Mouse (Mus musculus) thymus, postnatal 0 days (tissue): ENCODE results near the gene B3galnt2. TPM values are rescaled to one million over a fixed set of nuclear protein-coding genes. Genes with fewer than 3 reads are reported as not detected.
"Not testable (repeated sequence)": the region's sequence is repeated elsewhere in the genome, so short reads cannot be mapped to it uniquely, and the experiment has no call there.

ENCODE experiments used
- DNase-seq: peaks from one replicate; pipeline ENCODE4 v3.0.0-alpha.2; 2015; ENCODE audit warnings: low spot score
- polyA plus RNA-seq: library from polyadenylated mRNA; unstranded; fragments of >200 nt; fragmentation: Nextera tagmentation; extraction: Ambion mirVana; gene quantifications from 2 replicates; pipeline ENCODE4 v1.2.1, GENCODE M21; 2015

Gene B3galnt2
- 29.0 and 29.5 TPM in 2 replicates for polyA plus RNA-seq

DNA sequence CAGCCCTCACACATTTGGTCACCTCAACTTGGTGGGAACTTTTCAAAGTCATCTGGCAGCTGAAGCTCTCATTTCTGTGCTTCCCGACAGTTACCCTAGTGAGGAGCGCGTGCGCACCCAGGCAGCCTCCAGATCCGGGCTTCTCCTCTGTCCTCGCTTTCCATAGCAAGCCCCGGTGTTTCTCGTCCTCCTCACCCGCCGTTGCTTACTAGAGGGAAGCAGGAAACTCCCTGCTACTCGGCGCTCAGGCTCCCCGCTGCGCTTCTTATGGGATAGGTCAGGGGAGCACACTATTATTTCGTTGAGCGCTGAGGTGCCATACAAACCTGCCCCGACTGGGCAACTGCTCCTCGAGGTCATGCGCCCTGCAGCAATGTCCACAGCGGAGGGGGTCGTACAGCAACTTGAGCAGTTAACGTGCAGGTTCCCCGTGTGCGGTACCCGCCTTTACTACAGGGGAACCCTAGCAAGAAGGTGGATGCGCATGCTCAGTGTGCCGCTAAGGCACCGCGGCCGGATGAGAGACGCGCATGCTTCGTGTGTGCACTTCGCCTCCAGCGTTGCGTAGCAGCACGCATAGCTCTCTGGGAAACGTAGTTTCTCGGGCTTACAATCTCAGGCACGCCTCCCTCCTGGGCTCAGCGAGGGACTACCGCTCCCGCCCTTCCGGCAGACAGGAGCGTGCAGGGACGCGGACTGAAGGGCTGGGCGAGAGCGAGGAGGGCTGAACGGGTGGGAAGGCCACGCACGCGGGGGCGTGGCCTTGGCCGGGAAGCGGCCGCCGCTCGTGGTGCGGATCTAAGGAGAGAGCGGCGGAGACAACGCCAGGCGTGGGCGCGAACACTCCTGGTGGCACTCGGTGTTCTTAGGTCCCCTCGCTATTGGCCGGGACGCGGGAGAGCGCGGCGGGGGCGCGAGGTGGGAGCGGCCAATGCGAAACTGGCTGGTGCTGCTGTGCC, at the start of gene B3galnt2:
Gene B3galnt2 (plus strand): TSS at position 596 of the 959 bp plus-strand sequence.
- peak; percentile 99 for DNase-seq

DNA sequence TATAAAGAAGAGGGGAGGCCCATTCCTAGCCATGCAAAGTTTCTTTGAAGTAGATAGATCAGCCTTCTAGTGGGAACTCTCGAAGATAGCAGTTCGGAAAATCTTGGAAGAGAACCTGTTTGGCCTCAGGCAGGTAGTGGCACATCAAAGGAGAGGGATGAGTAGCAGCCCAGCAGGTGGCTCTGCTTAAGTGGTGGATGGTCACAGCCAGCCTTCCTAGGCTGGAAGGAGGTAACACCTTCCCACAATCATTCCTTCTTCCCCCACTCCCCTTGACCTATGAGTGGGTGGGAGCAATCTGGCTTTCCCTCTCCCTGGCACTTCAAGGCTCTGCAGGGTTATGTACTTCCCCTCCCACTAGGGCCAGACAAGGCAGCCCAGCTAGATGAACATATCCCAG, 42.9 kb upstream of the B3galnt2 start:
- no peak for DNase-seq

DNA sequence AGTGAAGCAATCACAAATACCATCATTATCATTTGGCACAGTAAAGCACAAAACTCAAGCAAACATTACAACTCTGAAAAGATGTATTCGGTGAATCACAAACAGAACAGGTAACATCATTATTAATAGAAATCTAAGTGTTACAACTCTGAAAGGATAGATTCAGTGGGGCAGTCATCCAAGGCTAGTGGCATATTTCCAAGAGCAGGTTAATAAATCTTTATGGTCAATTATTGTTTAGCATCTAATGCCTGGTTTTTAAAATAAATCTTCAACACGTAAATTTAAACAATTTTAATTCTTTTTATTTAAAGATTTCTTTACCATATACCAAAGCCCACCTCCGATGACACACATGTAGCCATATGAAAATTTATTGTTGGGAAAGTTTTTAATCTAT, 34.9 kb upstream of the B3galnt2 start:
- no peak for DNase-seq

DNA sequence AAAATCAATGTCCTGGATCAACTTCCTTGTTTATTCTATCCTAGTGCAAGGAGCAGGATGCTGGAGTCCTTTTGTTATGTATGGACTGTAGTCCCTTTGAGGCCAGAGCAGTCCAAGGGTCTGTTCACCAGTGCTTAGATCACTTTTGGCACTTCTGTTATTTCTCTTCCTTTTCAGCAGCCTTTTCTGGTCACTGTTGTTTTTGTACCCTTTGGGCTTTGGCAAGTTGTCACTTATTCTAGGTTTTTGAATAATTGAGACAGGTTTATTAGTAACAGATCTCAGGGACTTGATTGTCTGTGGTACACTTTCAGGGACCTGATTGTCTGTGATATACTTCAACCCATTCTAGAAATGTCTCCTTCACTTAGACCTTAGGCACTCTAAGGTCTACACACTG, 31.7 kb upstream of the B3galnt2 start:
- no peak for DNase-seq

DNA sequence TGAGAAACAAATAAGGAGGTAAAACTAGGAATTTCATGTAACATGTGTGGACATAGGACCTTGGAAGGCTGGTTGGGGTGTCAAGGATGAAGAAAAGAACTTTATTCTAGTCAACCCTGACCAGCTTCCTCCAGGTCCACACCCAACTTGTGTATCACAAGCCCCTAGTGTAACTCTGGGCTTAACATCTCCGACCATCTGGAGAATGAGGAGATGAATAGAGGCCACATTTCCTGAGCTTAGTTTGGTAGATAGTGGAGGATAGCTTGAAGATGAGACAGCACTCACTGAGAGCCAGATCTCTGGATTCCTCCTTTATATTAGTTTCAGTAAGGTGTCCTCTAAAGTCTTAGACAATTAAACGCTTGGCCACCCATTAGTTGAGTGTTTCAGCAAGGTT, 24.3 kb upstream of the B3galnt2 start:
- DNase-seq = no peak

DNA sequence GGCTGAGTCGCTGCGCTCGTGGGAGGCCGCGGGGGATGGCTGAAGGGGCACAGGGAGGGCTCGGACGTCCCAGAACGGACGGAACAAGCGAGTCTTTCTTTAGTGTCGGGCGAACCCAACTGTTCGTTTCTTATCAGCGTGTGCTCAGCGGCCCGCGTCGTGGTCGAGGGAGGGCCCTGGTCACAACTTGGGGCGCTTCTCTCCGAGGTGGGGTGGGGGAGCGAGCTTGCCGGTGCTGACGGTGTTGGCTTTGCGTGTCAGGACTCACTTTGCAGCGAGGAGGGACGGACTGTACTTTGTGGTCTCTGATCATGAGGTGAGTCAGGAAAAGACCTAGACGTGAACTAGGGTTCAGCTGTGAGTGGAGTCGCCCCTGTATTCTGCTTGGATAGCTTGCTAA, 662 bp downstream of the B3galnt2 start:
- DNase-seq = no peak

DNA sequence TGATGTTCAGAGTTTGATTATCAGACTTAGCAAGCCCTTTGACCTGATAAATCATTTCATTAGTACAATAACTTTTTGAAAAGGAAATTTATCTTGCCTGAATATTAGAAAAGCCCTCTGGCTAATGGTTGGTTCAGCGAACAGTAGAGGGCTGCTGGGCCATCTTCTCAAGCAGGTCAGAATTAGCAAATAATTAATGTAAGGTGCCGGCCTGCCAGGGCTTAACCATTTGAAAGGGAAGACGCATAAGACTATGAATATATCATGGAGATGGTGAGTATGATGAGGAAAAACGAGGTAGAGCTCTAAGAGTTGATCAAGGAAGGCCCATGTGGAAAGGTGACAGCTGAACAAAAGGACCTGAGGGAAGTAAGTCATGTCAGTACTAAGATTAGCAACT, 2.4 kb downstream of the B3galnt2 start:
- no peak for DNase-seq

DNA sequence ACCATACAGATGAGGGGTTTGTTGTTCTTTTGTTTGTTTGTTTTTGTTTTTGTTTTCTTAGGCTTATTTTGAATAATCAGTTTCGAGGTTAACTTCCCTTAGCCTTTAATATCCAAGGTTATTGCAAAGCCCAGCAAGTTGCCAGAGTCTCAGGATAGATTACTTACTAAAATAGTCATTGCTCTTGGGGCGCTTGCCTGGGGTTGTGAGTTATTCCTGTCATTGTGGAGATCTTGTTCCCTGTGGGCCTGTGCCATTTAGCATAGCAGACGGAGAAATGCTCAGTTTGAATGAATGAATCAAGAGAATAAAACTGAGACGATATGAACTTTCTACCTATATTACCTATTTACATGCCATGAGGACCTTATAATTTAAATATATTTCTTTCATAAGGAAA, 5.9 kb downstream of the B3galnt2 start:
- no peak for DNase-seq

DNA sequence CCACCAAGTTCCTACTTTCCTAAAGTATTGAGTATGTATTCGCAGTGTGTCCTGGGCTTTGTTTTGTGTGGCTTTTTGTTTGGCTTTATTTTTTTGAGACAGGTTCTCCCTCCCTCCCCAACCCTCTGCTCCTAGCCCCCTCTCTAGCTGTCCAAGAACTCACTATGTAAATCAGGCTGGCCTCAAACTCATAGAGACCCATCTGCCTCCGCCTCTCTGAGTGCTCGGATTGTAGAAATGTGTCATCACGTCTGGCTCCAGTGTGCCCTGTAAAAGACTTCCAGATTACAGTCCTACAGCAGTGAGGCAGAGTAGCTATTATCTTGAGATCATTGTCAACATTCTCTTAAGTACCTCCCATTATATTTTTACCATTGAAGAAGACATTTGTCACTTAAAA, 6.8 kb downstream of the B3galnt2 start:
- DNase-seq = no peak

DNA sequence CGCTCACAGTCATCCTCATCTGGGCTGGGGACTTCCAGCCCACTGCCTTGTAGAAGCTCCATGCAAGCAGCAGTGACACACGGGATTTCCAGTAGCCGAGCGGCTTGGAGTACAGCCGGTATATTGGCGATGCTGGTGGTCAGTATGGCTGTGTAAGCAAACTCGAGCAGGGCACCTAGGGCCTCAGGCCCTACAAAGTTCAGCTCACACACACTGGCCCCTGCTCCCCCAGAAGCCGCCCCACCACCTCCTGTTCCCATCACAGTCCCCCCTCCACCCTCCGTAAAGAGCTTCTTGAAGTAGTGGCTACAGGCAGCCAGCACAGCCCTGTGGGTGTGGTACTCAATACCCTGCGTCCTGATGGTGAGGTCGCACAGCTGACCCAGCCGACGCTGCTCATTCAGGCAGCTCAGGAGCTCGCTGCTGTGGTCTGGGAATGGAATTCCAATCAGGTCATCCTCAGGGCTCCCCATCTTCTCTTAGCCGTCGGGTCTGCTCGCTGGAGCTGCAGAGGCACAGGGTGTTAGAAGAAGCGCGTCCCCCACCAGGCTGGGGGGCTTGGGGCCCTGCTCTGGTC, 11.2 kb downstream of the B3galnt2 start:
- no peak for DNase-seq

DNA sequence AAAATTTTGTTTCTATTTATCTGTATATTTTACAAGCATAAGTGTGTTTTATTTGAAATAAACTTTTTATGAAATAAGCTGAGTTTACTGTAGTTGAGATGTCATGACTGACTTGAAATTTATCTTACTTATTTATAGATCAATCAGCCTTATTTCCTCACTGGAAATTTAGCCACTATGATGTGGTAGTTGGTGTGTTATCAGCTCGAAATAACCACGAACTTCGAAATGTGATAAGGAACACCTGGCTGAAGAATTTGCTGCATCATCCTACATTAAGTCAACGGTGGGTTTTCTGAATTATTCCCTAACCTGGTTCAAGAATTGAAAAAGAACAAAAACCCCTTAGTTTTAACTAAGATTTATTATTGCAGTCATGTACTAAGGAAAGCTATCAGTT, 11.9 kb downstream of the B3galnt2 start:
- DNase-seq = no peak

DNA sequence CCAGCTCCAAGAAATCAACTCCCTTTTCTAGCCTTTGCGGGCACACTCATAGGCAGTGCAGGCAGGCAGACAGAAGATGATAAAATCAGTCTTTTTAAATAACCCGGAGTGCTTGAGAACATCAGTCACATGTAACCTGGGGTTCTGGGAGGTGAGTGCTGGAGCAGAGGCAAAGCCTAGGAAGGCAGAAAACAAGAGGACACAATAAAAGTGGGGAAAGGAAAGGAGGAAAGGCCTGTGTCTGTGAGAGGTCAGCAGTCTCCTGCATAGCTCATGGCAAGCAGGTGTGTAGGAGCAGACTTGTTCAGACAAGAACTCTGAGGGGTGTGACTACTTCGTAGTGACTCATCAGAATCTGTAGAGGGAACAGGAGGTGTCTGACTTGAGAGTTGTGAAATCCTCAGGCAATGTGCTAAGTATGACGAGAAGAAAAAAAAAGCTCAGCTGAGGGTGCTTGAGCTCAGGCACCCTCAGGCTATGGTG, 14.4 kb downstream of the B3galnt2 start:
- no peak for DNase-seq

DNA sequence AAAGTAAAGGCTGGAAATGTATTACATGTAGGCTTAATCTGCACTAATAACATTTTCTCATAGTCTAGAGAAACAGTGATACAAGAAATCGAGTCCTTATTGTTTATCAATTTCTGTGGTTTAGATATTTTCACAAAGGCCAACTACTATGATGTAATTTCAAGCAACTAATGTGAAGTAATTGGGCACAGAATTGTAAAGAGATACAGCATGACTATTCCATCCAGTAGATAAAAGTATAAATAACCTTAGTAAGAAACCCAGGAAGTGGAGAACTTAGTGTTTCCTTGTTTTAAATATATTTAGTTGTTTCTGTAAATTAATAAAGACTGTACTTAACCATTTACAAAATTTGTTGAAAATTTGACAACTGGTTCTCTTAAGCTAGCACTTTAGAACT, 15.5 kb downstream of the B3galnt2 start:
- no peak for DNase-seq

DNA sequence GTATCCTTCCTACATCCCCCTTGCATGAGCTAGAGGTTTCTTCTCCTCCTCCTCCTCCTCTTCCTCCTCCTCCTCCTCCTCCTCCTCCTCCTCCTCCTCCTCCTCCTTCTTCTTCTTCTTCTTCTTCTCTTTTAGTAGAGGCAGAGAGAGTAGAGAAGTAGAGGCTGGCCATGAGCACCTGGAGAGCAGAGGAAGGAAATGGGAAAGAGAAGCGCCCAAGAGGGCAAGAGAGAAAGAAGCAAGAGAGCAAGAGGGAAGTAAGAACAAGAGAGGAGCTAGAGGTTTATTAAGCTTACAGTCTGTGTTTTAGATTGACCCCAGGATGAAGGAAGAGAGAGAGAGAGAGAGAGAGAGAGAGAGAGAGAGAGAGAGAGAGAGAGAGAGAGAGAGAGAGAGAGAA, 27.6 kb downstream of the B3galnt2 start:
- DNase-seq = not testable (repeated sequence)

DNA sequence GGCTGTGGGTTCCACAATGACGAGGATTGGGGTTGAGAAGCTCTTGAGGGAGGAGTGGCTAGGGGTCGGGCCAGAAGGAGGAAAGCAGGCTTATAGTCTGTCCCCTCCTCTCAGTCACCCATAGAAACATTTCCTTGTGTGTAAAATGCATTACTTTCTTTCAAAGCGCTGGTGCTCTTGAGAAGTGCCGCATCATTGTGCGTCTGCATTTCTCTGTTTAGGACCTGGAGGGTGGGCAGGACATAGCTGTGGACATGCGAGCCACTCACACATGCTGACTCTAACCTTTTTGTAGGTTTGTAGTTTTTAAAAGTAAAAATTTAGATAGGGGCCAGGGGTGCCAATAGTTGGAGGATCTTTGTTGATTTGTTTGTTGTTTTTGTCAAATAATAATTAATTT, 29.3 kb downstream of the B3galnt2 start:
- DNase-seq = no peak

DNA sequence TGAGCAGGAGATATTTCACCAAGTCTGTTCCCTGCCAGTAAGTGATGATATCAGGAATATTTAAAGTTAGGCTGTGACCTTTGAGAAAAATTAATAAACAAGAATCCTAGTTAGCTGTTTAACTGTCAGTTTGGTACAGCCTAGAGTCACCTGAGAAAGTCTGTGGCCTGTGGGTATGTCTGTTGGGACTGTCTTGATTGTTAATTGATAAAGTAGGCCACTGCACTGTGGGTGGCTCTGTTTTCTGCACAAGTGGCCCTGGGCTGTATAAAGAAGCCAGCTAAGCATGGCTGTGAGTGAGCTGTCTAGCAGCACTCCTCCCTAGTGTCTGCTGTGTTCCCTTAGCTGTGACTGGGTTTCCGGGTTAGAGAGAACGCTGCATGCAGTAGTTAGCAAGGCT, 34.9 kb downstream of the B3galnt2 start:
- DNase-seq = no peak

DNA sequence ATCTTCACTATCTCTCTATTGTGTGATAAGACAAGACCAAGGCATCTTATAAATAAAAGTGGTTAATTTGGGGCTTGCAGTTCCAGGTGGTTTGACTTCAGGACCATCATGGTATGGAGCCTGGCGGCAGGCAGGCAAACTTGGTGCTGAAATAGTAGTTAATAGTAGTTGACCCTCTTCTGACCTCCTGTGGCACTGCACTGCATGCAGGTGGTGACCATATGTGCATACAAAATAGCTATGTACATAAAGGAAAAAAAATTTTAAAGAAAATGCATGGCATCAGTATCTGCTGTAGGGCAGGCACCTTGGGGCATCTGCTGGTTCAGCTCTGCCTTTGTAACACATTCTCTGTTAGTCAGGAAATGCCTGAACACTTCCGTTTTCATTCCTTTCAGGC, 36.1 kb downstream of the B3galnt2 start:
- no peak for DNase-seq

DNA sequence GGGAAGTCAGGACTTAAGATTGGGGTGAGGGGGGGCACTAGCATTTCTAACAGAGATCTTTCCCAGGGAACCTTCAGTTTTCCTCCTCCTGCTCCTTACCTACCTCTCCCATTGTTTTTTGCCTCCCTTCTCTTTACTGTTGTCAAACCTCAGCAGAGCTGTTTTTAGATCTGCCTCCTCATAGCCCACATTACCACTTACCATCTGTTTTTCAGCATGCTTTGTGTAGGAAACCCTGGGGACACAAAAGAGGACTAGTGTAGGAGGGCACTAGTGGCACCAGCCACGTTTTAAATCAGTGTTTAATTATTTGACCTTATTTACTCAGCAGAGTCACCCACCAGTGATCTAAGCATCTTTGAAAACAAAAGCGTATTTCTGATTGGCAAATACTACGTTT, 38.8 kb downstream of the B3galnt2 start:
- DNase-seq = no peak

DNA sequence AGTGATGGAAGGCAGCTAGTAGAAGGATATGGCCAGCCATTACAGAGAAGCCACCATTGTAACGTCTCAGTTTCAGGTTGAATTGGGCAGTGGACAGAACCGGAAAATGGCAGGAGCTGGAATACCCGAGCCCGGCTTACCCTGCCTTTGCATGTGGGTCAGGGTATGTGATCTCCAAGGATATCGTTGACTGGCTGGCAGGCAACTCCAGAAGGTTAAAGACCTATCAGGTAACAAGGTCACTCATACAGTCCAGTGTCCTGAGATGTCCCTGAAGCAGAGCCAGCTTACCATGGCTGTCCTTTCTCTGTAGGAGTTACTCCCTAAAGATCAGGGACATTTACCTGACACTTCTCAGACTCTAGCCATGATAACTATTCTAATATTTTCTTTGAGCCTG, 40.8 kb downstream of the B3galnt2 start:
- DNase-seq = no peak

DNA sequence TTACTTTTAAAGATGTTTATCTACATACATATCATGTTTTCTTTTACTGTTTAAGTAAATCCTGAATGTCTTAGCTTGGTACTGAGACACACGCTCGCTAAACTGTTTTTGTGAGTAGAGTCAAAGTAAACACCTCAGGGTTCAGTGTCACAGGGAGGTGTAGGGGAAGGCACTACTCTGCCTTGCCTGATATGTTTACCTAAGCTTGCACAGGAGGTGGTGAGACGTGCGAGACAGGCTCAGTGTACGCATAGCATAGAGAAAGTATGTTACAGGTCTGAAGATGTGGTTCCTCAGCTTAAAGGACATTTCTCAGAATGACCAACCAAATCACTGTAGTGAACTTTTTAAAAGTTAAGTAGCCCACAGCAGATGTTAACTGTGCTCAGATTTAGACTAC, 43.2 kb downstream of the B3galnt2 start:
- DNase-seq = no peak

DNA sequence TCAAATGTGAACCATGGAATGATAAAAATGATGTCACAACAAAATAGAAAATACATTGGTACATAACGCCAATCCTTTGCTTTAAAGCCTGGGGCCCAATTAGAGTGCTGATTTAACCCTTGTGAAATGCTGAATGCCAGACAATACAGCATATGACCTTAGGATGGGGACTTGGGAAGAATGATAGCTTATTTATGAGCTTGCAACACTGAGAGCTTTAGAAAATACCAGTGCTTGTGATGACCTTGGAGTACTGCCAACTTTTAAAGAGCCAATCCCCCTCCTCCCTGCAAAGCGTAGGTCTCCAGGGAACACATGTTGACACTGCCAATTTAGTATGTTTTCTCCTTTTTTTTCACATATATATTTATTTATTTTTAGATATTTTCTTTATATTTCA, 48.4 kb downstream of the B3galnt2 start:
- no peak for DNase-seq

DNA sequence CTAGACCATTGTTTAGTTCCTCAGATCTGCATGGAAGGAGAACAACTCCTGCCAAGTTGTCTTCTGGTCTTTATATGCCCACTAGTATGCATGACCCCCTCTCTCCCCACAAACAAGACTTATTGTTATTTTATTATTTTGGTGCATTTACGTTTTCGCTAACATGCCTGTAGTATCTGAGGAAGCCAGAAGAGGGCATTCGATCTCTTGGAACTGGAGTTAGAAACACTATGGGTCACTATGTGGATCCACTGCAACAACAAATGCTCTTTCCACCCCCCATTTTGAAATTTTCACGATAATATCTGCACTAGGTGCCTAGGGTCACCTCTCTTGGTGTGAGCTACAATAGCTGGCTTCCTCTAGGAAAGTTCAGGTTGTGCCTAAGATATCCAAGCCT, 49.8 kb downstream of the B3galnt2 start:
- no peak for DNase-seq

DNA sequence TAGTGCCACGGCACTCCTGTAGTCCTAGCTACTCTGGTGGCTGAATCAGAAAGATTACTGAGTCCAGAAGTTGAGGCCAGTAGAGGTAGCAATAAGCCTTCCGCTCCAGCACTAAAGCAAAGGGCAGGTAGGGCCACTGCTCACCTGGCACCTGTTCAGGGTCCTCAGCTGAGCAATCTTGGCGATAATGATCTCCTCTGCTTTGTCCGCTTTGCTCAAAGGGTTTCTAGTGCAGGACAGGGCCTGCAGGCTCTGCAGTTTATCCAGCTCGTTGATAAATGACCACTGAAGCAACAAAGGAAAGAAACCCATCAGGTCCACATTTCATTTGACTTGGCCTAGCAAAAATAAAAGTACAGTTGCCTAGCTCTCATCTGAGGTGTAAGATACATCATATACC, 50.7 kb downstream of the B3galnt2 start:
- DNase-seq = no peak
